Mouse (Mus musculus) adrenal gland (tissue): ENCODE measurements around the gene Kif20b.

ENCODE experiments used
- intact Hi-C: fragments of 180-260 bp; cut with DNase I; formaldehyde crosslinking; loops from one replicate; pipeline ENCODE4 v1.15.1; 2025
- long read RNA-seq, 2 experiments: library from polyadenylated mRNA; unstranded; transcript quantifications; one replicate each; pipeline ENCODE4 v2.0.0; 2020; ENCODE audit warnings: borderline replicate concordance in 1 of 2; ENCODE audit not compliant: insufficient replicate concordance in 1 of 2

Gene Kif20b
- long read RNA-seq, experiment 1, result 0 reads
- long read RNA-seq, experiment 2, partial matches to known transcripts, result 3 of 3 reads
- long read RNA-seq, experiment 2, other reads (novel, unspliced or antisense), result 0 of 3 reads

DNA sequence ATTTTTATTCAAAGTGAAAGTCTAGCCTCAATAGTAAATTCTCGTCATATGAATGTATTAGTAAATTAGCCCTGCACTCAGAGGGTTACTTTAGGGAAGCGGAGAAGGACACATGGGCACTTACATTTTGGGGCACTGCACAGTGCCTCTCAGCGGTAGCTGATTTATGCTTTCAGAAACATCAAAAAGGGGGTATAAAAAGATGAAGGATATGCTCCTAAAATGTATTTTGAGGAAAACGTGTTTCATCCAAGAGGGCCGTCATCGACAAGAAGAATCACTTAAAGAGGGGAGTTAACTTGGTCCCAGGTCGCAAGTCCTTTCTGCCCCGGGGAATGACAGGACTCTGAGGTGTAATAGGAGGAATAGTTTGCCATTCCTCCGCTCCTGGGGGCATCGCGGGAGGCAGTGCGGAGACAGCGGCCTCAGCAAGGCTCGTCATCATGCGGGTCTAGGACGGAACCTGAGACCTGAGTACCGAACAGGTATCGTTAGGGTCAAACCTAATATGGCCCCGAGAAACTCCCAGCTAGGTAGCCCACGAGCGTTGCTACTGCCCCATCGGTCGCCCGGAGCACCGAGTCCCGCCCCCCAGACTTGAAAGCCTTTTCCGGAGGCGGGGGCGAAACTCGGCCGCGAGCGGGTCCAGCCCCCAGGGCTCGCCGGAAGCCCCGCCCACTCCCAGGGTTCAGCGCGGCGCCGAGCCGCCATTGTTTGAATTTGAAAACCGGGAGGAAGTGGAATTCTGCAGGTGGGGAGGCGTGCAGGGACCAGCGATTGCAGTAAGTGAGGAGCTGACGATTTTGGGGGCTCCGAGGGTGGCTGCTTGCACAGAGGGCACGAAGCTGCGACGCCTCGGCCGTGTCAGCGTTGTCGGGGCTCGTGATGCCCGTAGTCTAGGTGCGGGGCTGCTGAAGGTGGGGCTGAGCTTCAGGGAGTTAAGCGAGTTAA, at the start of gene Kif20b:
Gene Kif20b (plus strand): TSS at position 710 of the 951 bp plus-strand sequence.
- intact Hi-C loops, result loop anchor here (5.0 kb wide), 2 partner anchors 40 to 95 kb away; no protein-coding TSS in a partner anchor

DNA sequence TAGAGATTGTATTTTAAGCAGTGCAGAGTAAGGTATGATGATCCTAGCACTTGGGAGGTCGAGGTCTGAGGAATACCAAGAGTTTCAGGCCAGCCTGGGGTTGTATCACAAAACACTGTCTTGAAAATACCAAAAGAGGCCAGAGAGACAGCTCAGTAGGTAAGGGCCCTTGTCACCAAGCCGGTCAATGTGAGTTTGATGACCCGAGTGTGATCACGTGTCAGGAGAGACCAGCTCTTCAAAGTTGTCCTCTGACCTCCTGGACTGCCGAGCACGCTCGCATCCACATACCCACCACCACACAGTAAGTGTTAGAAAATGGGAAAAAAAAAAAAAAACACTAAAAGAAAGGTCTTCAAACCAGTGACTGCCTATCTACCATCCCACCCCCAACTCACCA, 45.5 kb upstream of the Kif20b start:
- intact Hi-C loops, result loop anchor here (5.0 kb wide), 1 partner anchor 49 kb away; no protein-coding TSS in a partner anchor

DNA sequence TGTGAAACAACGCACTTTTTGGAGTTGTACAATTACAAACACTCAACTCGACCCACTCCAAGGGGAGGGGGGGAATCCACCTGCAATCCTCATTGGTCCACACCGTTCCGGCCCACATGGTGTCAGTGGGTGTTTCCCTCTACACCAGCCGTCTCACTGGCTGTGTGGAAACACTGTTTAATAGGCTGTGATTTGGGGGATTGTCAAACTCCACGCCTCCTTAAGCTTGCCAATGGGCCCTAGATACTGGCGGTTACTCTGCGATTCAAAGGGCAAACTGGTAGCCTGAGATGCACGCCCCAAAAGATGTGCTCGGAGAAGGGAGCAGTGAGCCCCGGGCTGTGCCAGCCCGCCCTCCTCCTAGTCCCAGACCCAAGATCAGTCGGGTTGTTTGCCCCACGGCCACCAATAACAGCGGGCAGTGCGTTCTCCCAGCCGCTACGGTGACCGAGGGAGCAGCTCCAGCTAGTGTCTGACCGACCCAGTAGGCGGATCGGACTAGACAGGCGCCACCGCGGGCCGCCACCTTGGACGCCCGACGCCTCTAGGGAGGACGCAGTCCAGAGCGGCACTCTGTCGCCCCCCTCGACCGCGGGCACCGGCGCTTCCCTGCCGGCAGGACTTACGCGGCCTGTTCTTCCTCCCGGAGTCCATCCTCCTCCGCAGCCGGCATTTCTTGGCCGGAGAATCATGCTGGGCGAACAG, 44.1 kb upstream of the Kif20b start:
- intact Hi-C loops, result loop anchor here (5.0 kb wide), 1 partner anchor 51 kb away; no protein-coding TSS in a partner anchor

DNA sequence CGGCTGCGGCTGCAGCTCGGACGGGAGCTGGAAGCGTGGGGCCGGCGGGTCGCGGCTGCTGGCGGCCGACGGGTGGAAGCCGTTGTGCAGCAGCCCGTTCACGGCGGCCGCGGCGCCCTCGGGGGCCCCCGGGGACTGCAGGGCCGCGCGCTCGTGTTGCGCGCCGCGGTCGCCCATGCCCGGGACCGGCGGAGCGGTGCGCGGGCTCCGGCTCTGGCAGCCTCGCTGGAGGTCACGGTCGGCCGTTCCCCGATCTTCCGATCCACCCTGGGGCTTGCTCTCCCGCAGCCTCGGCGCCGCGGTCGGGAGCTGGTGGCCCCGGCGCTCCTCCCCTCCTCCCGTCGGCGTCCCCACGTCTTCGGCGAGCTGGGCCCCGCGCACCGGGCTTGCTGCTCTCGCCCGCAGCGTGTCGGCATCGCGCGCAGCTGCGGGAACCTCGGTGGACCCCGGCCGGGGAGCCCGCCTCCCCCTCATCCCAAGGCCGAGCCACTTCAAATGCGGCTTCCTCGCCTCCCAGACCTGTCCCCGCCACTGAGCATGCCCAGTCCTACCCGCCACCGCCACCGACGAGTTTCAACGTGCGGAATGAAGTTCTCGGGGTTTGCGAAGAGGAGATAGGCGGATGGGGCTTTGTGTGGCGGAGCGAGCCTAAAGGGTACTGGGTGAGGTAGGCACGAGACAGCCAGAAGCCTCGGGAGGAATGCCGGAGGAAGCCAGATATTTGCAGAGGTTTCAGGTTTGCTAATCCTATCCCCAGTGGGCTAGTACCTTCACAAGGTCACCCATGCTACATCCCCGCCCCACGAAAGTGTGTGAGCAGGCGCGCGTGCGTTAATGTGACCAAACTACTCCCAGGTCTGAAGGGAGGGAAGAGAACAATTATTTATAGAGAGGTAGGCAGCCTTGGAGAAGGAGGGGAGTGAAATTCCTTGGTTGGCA, 43.3 kb upstream of the Kif20b start, which contains the start of gene Pank1:
Gene Pank1 (minus strand): TSS at position 853 of the 939 bp plus-strand sequence.
- intact Hi-C loops, result loop anchor here (5.0 kb wide), 1 partner anchor 52 kb away; no protein-coding TSS in a partner anchor

DNA sequence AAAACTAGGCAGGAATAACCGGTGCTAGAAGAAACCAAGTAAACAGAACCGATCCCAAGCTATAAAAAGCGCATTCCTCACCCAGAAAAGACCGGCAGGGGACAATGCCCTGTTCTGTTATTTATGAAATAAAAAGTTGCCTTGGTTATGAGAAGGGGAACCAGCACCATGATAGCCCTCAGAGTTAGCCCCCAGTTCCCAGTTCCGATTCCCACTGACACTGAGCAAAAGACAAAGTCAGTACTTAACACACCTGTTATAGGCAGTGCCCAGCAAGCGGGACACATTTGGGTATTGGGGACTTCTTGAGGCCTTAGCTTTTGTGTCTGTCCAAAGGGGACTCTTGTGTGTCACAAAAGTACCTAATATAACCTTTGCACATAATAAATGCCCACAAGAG, 42.5 kb upstream of the Kif20b start:
- intact Hi-C loops, result loop anchor here (5.0 kb wide), 2 partner anchors 43 to 52 kb away; partner anchors contain the start of gene Kif20b

DNA sequence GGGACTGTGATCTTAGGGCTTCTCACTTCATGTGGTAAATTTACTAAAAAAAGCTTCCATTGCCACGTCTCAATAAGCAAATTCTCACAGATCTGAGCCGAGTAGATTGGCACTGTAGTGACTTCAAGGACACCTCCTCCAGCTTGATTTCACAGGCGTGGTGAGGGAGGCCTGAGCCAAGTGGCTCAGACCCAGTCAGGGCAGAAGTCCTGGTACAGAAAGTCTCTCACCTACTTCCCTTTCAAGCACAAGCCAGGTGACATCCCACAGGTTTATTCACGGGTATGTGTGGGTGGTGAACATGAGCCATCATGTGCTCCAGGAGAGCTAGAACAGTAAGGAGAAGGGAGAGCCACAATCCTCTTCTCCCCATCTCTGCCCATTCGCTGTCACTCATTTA, 41.0 kb upstream of the Kif20b start:
- intact Hi-C loops, result loop anchor here (5.0 kb wide), 1 partner anchor 41 kb away; the partner anchor contains the start of gene Kif20b

DNA sequence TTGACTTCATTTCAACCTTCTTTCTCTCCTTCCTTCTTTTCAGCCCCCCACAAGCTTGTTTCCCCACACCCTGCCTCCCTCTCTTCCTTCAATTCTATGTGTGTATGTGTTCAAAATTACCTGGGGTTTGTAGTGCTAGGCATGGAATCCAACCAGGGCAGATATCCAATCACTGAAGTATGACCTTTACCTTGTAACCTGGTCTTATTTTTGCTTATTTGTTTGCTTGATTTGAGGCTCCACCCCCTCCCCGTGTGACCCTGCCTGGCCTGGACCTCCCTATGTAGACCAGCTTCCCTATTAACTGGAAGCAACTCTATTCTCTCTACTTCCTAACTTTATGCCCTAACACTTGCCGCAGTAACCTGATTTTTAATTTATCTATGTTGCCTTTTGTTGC, 39.7 kb upstream of the Kif20b start:
- intact Hi-C loops, result loop anchor here (5.0 kb wide), 1 partner anchor 40 kb away; the partner anchor contains the start of gene Kif20b

DNA sequence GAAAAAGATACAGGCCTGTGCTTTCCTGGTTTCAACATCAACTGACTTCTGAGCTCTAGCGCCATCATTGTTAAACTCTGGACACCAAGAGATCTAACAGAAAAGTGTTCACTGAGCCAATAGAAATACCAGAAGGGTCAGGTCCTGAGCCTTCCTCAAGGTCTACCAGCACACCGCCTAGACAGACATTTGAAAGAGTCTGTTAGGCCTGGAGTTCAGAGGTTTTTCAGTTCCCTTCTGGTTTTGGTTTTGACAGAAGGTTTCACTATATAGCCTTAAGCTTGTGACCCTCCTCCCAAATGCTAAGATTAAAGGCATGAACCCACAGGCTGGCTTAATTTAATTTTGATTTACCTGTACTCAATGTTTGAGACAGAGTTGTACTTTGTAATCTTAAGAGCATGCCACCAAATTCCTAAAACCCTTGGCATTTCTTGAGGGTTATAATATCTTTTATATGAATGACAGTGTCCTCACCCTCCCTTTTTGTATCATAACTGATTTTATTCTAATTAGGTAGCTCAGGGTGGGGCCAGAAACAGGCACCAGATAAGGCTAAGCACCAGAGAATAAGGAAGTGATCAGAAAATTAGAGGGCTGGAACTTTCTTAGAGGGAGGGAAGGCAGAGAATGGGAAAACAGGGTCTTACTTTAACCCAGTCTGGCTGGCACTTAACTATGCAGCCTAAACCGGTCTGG, 38.5 kb upstream of the Kif20b start:
- intact Hi-C loops, result loop anchor here (5.0 kb wide), 1 partner anchor 39 kb away; the partner anchor contains the start of gene Kif20b

DNA sequence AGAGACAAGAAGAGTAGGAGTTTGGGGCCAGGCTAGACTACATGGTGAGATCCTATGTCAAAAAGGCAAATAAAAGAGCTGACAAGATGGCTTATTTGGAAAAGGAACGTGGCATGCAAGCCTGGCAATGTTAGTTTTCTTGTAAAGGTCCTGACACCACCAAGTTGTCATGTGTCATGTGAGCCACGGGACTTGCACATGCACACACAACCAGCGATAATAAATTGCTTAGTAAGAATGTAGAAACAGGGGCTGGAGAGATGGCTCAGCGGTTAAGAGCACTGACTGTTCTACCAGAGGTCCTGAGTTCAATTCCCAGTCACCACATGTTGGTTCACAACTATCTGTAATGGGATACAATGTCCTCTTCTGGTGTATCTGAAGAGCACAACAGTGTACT, 35.8 kb upstream of the Kif20b start:
- intact Hi-C loops, result no loop called here

DNA sequence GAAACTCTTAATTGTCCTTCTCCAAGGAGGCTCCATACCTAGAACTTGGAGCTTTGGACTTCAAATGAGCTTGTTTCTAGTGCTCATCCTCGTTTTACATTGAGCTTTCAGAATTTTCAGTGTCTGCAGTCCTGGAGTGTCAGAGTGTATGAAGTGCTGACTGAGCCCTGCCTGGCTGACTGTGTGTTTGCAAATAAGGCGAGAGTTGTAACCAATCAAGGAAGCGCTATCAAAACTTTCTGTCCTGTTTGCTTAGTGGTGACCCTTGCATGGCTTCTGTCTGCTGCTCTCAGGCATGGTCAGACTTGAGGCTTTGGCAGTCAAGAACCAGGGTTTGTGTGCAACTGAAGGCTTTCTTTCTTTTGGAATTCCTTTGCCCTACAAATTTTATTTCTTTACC, 31.2 kb upstream of the Kif20b start:
- intact Hi-C loops, result no loop called here

DNA sequence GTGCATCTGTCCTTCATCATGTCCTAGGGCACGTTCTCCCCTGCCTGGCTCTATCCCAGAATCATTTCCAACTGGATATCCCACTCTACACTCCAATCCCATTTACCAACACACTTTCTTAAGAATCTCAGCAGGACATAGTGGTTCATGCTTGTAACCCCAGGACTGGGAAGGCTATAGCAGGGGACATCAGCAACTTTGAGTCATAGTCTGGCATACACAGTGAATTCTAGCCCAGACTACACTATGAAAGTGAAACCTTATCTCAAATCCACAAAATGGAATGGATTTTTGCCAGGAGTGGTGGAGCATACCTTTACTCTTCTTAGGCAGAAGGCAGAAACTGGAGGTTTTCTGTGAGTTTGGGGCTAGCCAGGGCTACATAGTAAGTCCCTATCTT, 30.6 kb upstream of the Kif20b start:
- intact Hi-C loops, result no loop called here

DNA sequence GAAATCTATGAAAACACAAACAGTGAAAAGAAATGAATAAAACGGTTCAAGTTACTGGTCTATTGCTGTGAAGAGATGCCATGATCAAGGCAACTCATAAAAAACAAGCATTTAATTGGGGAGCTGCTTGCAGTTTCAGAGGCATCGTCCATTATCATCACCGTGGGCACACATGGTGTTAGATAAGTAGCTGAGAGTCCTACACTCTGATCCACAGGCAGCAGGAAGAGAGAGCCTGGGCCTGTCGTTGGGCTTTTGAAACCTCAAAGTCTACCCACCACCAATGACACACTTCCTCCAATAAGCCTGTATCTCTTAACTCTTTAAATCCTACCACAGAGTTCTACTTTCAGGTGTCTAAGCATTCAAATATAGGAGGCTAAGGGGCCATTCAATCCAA, 27.1 kb upstream of the Kif20b start:
- intact Hi-C loops, result no loop called here

DNA sequence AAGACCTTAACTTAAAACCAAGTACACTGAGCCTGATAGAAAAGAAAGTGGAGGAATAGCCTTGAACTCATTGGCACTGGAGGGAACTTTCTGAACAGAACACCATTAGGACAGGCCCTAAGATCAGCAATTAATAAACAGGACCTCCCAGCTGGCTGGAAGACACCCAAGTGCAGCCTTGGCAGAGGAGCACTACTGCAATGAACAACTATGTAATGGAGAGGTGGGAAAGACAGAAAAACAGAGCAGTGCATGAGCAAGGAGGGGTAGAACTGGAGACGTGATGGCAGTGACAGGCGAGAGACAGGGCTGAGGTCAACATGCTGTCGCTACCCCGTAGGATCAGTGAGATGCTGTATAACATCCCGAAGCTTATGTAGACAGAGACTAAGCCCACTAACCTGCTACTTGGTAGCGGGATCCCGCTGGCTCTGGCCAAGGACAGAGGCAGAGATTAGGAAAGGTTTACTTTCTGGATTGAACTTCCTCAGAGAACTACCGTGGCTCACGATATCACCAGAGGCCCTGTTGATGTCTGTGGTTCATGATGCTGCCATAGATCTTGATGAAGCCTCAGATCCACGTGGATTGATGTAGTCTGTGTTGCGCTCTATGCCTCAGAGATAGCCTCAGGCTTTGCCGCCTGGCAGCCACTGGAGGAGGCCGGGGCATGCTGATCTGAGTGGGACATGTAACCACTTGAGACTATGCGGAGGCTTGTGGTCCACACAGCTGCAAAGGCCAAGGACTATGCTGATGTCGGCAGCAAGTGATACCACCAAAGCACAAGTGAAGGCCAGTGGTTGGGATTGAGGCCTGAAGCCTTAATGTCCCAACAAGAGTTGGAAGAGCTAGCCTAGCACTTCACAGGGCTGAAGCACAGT, 24.8 kb upstream of the Kif20b start:
- intact Hi-C loops, result no loop called here

DNA sequence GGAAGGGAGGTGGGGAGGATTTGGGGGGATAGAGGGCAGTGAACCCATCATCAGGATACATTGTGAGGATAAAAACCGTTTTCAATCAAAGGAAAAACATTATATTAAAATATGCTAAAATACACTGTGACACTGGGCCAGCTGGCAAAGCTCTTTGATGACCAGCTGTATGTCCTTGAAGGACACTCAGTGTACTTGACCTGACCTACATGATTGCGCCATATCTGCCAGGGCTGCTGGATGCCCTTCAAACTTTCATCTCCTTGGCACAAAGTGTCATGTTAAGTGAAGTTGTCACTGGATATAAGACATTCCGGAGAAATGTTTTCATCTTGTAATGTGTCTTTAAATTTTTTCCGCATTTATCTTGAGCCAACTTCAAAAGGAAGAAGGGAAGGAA, 23.2 kb upstream of the Kif20b start:
- intact Hi-C loops, result no loop called here

DNA sequence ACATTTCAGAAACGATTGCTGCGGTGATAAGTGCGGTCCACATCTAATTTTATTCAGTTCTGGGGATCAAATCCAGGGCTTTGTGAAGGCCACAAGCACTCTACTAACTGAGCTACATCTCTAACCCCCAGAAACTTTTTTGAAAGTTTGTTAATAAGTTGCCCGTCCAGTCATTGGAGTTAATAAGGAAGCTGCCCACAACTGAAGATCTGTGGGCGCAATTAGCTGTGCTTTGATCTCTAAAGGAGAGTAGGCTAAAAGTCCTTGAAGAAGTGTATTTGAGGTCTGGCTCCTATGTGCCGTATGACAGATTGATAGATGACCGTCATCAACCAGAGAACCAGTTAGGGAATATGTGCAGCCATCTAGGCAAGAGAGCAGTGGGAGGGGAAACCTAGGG, 20.9 kb upstream of the Kif20b start:
- intact Hi-C loops, result no loop called here

DNA sequence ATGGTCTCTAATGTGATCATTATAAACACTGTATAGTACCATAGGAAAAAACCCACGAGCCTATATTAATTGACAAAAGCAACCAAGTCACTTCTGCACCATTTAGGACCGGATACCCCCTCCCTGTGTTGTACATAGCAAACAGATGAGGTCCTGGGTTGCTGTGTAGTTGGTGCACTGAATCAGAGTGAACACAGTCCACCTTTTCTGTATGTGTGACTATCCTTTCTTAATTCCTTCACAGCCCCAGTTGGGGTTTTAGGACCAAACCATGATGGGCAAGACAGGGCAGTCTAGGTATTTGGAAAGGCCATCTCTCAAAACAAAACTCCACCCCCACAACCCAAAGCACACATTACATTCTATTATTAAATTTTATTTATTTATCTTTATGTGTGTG, 20.4 kb upstream of the Kif20b start:
- intact Hi-C loops, result no loop called here

DNA sequence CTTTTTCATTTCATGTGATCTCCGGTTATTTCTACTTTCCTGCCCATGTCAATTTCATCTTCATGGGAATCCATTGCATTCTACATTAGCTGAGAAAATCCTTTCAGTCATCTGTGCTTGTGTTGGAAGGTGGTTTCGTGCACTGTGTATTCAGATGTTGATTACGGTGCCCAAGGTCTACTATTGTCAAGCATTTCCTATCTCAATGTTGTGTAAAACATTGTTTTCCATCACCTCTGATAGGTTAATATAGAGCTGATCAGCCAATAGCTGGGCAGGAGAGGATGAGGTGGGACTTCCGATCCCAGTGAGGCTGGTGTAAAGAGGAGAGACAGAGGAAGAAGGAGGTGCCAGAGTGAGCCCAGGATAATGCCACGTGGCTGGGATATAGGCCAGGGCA, 18.1 kb upstream of the Kif20b start:
- intact Hi-C loops, result no loop called here

DNA sequence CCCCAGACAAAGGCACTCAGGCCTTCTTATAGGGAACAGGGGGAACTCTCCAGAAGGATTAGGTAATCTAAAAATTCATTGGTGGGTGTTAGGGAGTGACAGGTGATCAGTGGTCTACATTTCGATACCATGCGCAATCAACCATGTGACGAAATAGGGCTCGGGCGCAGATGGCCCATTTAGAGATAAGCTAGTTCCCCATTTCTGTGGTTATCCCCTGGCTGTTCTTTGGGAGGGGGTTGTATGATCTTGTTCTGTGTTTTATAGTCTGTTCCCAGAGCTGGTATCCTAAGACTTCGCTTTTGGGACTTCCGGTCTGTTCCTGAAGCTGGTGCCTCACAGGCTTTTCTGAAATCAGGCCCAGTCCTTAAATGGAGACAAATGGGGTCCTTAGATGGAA, 16.7 kb upstream of the Kif20b start:
- intact Hi-C loops, result no loop called here

DNA sequence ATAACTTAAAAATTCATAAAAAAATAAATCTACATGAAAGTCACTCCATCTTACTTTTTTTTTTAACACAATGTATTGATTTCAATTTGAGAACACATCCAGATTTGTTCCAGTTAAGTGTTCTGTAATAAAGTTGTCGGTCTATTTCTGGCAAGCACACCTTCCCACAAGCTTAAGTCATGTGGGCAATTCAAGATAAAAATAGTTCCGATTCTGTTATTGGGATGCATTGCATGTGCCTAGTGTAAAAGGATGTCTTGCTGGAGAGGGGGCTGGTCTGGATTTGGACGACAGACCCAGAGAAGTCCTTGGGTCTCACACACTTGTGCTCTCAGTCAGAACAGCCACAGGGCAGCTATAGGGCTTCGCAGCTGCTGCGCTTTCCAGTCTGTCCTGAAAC, 15.4 kb upstream of the Kif20b start:
- intact Hi-C loops, result no loop called here
